Mouse (Mus musculus) liver, adult (tissue): ENCODE measurements around the gene Rcan2.

ENCODE experiments used
- GATA4 ChIP-seq: IDR thresholded peaks from 2 replicates; pipeline ENCODE4 v1.6.1; 2014; ENCODE audit warnings: mild to moderate bottlenecking, low read length; ENCODE audit not compliant: insufficient replicate concordance

The Rcan2 gene

DNA sequence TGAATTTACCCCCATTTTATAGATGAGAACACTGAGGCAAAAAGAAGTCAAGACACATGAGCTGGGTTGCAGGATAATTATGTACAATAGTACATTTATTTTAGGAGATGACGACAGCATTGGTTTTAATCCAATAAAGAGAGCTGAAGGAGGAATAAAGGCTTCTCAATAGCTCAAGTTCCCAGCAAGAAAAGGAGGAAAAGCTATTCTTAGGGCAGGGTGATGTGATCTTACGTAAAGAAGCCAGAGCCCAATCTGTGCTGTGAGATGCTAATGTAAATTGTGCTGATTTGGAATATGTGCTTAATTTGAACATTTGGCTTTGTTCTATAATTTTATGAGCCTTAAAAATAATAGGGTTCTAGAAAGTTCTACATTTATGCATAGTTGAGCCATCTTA is 176.4 kb downstream of the Rcan2 start:
- TF ChIP-seq GATA4: no peak

DNA sequence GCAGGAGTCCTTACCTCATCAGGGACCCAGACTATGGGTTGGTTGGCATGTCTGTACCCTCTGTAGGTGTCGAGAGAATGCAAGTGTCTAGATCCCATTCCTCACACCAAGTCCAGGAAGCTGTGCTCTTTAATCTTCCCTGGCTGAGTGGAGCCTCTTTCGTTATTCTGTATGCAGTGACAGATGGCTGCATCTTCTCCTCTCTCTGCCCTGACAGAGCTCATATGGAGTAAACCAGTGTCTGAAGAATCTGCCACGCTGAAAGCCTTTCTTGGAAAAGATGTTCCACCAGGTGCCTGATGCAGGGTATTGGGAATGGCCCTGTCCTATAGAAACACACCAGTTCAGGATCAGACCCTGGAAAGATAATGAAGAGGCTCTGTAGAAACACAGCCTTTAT is 178.8 kb downstream of the Rcan2 start:
- no peak for TF ChIP-seq GATA4

- no peak for TF ChIP-seq GATA4
Measured at GRCm38 (mm10) chr17:43982505-43982904, 181.4 kb downstream of the Rcan2 start.

- TF ChIP-seq GATA4: no peak
Measured at GRCm38 (mm10) chr17:43989334-43989945, 188.3 kb downstream of the Rcan2 start.

DNA sequence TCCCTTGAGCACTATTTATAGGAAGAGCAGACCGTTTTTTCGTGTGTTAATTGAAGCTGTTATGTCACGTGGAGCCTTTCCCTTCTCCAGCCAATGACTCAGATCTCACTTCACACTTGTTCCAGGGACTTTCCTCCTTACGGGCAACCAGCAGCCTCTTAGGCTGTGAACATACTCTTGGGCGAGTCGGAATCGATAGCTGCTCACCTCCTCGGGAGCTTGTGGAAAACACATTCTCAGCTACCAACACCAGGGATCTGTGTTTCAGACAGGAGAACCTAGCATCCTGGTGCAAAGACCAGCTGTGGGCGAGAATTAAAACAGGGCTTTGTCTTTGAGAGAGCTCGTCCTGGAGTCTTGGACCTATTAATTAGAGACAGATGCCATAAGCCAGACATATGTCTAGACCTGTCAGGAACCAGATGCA is 189.8 kb downstream of the Rcan2 start:
- TF ChIP-seq GATA4: no peak

DNA sequence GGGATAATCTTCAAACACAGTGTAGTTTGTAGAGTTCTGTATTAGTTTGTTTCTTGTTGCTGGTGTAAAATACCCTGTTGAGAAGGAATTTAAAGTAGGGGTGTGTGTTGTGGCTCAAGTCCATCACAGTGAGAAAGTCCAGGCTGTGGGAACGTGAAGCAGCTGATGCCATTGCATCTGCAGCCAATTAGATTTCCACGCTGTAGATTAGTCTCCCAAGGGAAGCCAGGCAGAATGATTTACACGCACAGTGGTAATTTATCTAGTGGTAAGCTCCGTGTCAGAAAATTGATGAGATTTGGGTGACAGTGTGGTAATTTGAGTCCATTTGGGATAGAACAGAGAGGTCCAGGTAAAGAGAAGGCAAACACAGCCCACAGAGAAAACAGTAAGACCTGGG is 192.9 kb downstream of the Rcan2 start:
- TF ChIP-seq GATA4: no peak

DNA sequence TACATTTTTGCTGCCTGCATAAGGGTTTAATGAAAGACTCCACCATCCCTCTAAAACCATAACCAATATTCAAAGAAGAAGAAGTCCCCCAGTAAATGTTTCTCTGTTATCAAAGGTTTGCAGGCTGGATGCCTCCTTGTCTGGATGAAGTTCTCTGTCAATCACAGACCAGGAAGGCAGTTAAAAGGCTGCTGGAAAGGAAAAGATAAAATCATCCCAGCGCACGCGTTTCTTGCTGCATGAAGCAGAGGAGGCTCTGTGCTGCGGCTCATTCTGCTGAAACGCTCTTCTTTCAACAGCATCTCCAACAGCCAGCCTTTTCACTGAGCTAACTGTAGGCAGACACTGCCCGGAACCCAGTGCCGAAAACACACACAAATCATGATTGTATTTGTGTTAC is 196.4 kb downstream of the Rcan2 start:
- TF ChIP-seq GATA4: no peak

DNA sequence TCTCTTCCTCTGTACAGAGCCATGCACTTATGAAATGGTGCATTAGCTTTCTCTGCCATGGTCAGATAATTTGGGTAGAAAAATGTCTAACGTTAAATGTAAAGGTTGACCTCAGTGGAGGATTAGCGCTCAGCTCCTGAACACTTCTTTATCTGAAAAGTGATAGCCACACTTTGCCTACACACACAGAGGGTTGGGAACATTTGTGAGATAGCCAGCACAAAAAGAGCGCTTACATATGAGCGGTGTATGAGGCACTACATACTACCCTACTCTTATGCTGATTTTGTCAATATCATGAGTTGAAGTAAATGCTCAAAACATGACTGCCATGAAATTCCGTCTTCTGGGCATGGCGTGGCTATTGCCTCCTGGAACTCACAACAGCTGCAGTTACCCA is 196.9 kb downstream of the Rcan2 start:
- no peak for TF ChIP-seq GATA4

- no peak for TF ChIP-seq GATA4
Measured at GRCm38 (mm10) chr17:44004401-44004800, 203.2 kb downstream of the Rcan2 start.

DNA sequence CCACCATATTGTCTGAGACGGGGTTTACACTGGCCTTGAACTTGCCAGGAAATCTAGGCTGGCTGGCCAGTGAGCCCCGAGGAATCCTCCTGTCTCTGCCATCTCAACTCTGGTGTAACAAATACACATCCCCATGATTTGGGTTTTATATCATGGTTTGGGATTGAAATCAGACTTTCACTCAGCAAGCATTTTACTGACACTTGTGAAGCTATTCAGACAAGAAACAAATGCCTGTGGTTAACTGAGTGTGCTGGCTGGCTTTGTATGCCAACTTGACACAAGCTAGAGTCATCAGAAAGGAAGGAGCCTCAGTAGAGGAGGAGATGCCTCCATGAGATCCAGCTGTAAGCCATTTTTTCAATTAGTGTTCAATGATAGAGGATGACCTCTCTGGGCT is 206.3 kb downstream of the Rcan2 start:
- no peak for TF ChIP-seq GATA4

- no peak for TF ChIP-seq GATA4
Measured at GRCm38 (mm10) chr17:44011917-44012316, 210.8 kb downstream of the Rcan2 start.

- no peak for TF ChIP-seq GATA4
Measured at GRCm38 (mm10) chr17:44013756-44014510, 212.8 kb downstream of the Rcan2 start.

GRCm38 (mm10) chr17:44016314-44016713 is 215.2 kb downstream of the Rcan2 start:
- no peak for TF ChIP-seq GATA4

DNA sequence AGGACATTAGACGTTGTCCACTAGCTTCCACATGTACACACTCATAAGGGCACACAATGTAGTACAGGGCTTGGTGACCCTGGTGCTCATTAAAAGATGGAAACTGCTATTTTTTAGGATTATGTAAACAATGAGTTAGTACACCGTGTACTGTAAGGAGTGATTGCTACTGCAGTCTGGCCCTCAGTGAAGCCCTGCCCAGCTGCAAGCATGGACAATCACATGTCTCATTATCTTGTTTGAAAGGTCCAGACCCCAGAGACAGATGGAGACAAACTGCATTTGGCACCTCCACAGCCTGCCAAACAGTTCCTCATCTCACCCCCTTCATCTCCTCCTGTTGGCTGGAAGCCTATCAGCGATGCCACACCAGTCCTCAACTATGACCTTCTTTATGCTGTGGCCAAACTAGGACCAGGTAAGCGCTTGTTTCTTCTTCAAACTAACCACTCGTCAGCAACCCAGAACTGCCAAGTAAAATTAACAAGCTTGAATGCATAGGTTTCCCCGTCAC is 219.6 kb downstream of the Rcan2 start:
- no peak for TF ChIP-seq GATA4

- no peak for TF ChIP-seq GATA4
Measured at GRCm38 (mm10) chr17:44023842-44024241, 222.7 kb downstream of the Rcan2 start.

DNA sequence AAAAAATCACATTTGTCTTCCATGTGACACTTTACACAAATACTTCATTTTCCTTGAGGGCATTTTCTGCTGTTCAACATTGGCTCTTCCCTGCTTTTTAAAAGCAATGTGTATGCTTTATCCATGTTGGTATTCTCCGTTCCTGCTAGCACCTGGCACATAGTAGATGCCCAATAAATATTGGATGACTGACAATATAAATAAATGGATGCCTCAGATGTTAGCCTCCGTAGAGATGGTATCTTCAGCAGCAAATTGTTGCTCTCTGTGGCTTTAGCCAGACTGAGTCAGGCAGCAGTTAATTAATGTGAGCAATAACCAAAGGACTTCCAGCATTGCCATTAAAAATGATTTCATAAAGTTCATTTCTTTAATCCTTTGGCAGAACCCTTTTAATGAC is 223.9 kb downstream of the Rcan2 start:
- TF ChIP-seq GATA4: no peak
